Mouse (Mus musculus) stomach, embryonic 15.5 days (tissue): ENCODE data around the gene Acp6. TPM values are rescaled to one million over a fixed set of nuclear protein-coding genes. Genes with fewer than 3 reads are reported as not detected.
"Not testable (repeated sequence)": the region's sequence is repeated elsewhere in the genome, so short reads cannot be mapped to it uniquely, and the experiment has no call there.

Source experiments
- ATAC-seq: fragments of 200-750 bp; cut with Nextera tagmentation; 2 replicates; pipeline ENCODE4 v1.8.0; 2017; ENCODE audit warnings: low read depth, moderate number of reproducible peaks, moderate TSS enrichment; ENCODE audit not compliant: insufficient read depth, low FRiP score
- H3K27ac ChIP-seq: fragments of 300-500 bp; sonication (generic); 2 replicates; pipeline ENCODE4 v1.5.1; 2015; ENCODE audit warnings: mild to moderate bottlenecking, inconsistent platforms
- H3K27me3 ChIP-seq: fragments of 300-500 bp; sonication (generic); replicated peaks from 2 replicates; pipeline ENCODE4 v1.6.1; 2015; ENCODE audit warnings: inconsistent platforms
- H3K36me3 ChIP-seq: fragments of 300-500 bp; sonication (generic); 2 replicates; pipeline ENCODE4 v1.6.1; 2015; ENCODE audit warnings: inconsistent platforms
- H3K4me1 ChIP-seq: fragments of 300-500 bp; sonication (generic); 2 replicates; pipeline ENCODE4 v1.6.1; 2015; ENCODE audit warnings: inconsistent platforms
- H3K4me2 ChIP-seq: fragments of 300-500 bp; sonication (generic); 2 replicates; pipeline ENCODE4 v1.6.1; 2015; ENCODE audit warnings: mild to moderate bottlenecking, inconsistent platforms
- H3K4me3 ChIP-seq: fragments of 300-500 bp; sonication (generic); replicated peaks from 2 replicates; pipeline ENCODE4 v1.5.1; 2015; ENCODE audit warnings: inconsistent platforms
- H3K9ac ChIP-seq: fragments of 300-500 bp; sonication (generic); 2 replicates; pipeline ENCODE4 v1.6.1; 2015; ENCODE audit warnings: inconsistent platforms
- H3K9me3 ChIP-seq: fragments of 300-500 bp; sonication (generic); 2 replicates; pipeline ENCODE4 v1.6.1; 2016; ENCODE audit warnings: inconsistent platforms
- WGBS: fragments of 180-500 bp; shearing (Covaris S2); methylation state at CpG from one replicate; pipeline ENCODE4 v1.1.7; 2015; 5-methylcytosine and 5-hydroxymethylcytosine counted together
- polyA plus RNA-seq: library from polyadenylated mRNA; unstranded; fragments of >200 nt; fragmentation: Nextera tagmentation; extraction: Ambion mirVana; gene quantifications from 2 replicates; pipeline ENCODE4 v1.2.1, GENCODE M21; 2015

Gene Acp6
- polyA plus RNA-seq, result 46.9 and 50.7 TPM in 2 replicates

DNA sequence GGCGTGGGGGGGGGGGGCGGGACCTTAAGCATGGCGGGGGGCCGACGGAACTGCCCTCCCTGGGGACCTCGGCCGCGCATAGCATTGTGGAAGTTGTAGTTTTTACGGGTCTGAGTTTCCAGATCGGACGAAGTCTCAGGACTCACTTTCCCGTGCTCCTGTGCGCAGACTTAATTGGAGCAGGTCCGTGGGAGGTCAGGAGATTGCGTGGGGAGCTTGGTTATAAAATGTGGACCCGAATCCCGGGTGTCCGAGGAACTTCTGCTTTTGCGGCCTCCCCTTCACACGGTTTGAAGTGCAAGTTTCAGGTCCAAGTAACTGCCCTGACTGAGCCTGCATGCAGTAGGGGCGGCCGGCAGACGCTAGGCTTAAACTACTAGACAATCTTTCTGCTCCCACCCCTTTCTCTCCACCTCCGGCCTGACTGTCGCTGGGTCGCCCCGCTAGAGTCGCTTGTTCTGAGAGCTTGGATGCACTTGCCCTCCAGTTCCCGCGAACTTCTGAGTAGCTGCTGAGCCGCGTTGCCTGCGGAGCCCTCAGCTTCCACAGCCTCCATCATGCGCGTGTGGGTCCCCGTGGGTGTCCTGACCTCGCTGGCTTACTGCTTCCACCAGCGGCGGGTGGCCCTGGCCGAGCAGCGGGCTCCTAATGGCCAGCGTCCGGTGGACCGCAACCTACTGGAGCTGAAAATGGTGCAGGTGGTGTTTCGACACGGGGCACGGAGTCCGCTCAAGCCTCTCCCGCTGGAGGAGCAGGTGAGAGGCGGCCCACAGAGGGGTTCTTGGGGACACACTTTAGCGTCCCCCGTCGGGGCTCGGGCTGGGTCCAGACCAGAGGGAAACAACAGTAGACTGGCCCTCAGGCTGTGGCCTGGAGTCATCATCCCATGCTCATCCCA lies at the start of gene Acp6:
Gene Acp6 (plus strand): TSS at position 167 of the 898 bp plus-strand sequence.
- ATAC-seq, result peak; percentile 93
- 0 out of 2 replicates have a peak, but pooled peaks cover 4% of the 10 kb centered on the region for H3K4me1 ChIP-seq
- H3K4me3 ChIP-seq, result peak within 1 kb of the TSS; percentile 57
- H3K36me3 ChIP-seq, result no peaks in the 10 kb centered on the region
- peak within 1 kb of the TSS; percentile 61 for H3K4me2 ChIP-seq
- H3K9ac ChIP-seq, result peak within 1 kb of the TSS; percentile 27
- under 1% methylated on average over 54 of the region's 54 CpGs for WGBS
- no peaks in the 10 kb centered on the region for H3K9me3 ChIP-seq
- no peaks in the 10 kb centered on the region for H3K27me3 ChIP-seq
- peak within 1 kb of the TSS; percentile 79 for H3K27ac ChIP-seq

DNA sequence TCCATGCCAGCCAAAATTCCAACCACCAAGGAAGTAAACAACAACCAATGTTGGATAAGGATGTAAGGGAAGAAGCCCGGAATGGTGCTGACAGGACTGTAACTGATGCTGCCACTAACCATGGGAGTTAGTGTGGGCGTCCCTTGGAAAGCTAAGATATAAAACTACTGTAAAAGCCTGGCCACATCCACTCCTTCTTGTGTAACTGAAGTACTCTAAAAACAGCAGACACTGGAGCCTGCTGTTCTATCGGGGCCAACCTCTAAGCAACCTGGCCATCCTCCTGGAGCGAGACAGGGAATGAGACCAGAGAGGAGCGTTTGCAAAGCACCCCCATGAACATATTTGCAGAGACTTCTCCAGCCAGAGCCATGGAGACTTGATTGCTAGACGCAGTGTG lies 41.1 kb upstream of the Acp6 start:
- ATAC-seq, result no peak
- no peaks in the 10 kb centered on the region for H3K4me1 ChIP-seq
- H3K9ac ChIP-seq, result no peak overlapping the region
- H3K36me3 ChIP-seq, result no peaks in the 10 kb centered on the region
- no peaks in the 10 kb centered on the region for H3K27me3 ChIP-seq
- H3K27ac ChIP-seq, result no peak overlapping the region
- no peak overlapping the region for H3K4me3 ChIP-seq
- no peak overlapping the region for H3K4me2 ChIP-seq
- H3K9me3 ChIP-seq, result no peaks in the 10 kb centered on the region
- 86% methylated on average over 6 of the region's 6 CpGs for WGBS

DNA sequence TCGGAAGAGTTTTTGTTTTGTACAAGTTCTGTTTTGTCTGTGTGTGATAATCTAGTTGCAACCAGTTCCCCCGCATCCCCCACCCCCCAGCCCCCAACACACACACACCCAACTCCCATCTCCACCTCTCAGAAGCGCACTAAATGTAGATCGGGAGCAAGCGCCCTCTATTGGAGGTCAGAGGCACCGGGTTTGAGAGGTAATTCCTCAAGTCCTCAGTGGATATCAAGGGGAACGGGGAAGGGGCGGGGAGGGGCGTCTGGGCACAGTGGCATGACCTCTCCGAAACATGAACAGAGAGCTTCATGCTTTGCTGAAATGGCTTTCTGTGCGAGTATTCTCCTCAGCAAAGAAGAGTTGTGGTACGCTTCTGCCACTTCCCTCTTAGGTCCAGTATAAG lies 40.3 kb upstream of the Acp6 start:
- Histone ChIP-seq H3K9me3 (no peaks in the 10 kb centered on the region), H3K27me3 (no peaks in the 10 kb centered on the region), H3K4me3 (no peak overlapping the region), H3K27ac (no peak overlapping the region), H3K4me2 (no peak overlapping the region), H3K4me1 (no peaks in the 10 kb centered on the region), H3K36me3 (no peaks in the 10 kb centered on the region), H3K9ac (no peak overlapping the region)
- WGBS, result 60% methylated on average over 12 of the region's 12 CpGs
- ATAC-seq, result no peak

DNA sequence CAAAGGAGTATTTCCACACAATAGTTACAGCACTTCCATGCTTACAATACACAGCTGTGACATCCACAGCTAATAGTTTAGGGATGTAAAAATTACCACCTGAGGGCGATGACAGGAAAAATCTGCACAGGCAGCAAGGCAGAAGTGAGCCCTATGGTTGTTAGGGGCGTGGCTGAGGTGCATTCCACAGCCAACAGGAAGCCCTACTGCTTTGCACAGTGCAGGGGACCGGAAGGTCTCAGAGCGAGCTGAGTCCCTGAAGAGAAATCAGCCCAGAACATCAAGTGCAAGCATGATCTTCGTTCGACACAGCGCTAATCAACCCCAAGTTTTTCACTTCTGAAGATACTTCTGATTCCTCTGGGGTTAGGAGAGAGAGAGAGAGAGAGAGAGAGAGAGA lies 34.4 kb upstream of the Acp6 start:
- Histone ChIP-seq H3K4me2 (no peak overlapping the region), H3K4me1 (no peaks in the 10 kb centered on the region), H3K9ac (no peak overlapping the region), H3K27ac (no peak overlapping the region), H3K36me3 (no peaks in the 10 kb centered on the region), H3K27me3 (no peaks in the 10 kb centered on the region), H3K9me3 (no peaks in the 10 kb centered on the region), H3K4me3 (no peak overlapping the region)
- no peak for ATAC-seq
- 40% methylated on average over 7 of the region's 7 CpGs for whole genome bisulfite sequencing

DNA sequence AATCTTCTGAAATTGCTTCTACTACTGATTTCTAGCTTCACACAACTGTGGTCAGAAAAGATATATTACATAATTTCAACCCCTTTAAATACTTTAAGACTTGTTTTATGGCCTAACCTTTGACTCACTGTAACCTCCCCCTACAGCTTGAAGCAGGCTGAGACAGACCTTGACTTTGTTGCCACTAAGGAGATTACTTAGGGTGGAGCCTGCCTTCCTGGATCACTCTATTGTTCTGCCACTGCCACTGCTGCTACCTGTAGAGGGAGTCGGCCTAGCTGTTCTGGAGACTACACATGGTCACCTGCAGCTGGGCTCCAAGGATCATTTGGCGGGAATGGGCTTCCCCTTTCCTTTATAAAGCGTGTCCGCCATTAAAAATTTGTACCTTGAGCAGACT lies 29.2 kb upstream of the Acp6 start:
- WGBS, result 84% methylated on average over 4 of the region's 4 CpGs
- no peaks in the 10 kb centered on the region for H3K9me3 ChIP-seq
- H3K4me2 ChIP-seq, result no peak overlapping the region
- H3K36me3 ChIP-seq, result no peaks in the 10 kb centered on the region
- no peaks in the 10 kb centered on the region for H3K4me1 ChIP-seq
- H3K4me3 ChIP-seq, result no peak overlapping the region
- no peak overlapping the region for H3K27ac ChIP-seq
- ATAC-seq, result no peak
- H3K9ac ChIP-seq, result no peak overlapping the region
- no peaks in the 10 kb centered on the region for H3K27me3 ChIP-seq

DNA sequence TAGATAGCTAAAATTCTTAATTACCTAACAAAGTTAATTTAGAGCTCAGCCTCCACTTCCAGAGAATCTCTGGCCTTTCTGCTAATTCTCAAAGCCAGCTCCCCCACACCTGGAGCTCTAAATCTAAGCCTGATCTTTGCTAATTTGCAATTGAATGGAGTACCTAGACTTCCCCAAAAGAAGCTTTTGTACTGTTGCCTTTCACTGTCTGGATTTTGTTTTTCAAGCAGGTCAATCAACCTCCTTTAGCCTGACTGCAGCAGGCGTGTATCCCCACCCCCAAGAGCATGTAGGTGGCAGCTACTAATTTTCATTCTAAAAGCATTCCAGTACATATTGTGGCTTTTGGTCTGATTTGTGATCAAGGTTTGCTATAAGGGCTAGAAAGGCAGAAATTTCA lies 20.9 kb upstream of the Acp6 start:
- H3K9ac ChIP-seq, H3K9me3 ChIP-seq, H3K4me1 ChIP-seq, H3K4me2 ChIP-seq, H3K4me3 ChIP-seq, H3K27me3 ChIP-seq, H3K27ac ChIP-seq, ATAC-seq, H3K36me3 ChIP-seq: not testable (repeated sequence)
- WGBS, result 95% methylated on average over 1 of the region's 1 CpGs

DNA sequence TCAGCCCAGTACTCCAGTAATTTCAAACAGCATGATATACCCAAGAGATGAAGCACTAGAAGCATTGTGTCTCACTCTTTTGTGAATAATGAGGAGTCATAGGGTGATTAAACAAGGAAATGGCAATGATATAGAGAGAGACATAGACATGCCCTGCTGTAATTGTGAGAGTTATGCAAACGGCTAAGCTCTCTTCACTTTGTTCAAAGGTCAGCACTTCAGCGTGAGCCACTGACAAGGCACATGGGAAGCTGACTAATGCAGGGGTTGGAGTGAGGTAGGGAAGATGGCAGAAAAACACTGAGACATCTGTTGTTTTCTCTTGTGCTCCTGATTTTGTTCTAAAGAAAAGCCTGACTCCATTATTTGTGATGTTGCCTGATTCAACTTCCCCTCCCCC lies 7.5 kb upstream of the Acp6 start:
- Histone ChIP-seq H3K27ac (no peak overlapping the region), H3K27me3 (no peaks in the 10 kb centered on the region), H3K9ac (no peak overlapping the region), H3K4me3 (no peak overlapping the region), H3K4me2 (no peak overlapping the region), H3K4me1 (no peaks in the 10 kb centered on the region), H3K9me3 (no peaks in the 10 kb centered on the region), H3K36me3 (no peaks in the 10 kb centered on the region)
- 54% methylated on average over 2 of the region's 2 CpGs for WGBS
- no peak for ATAC-seq

DNA sequence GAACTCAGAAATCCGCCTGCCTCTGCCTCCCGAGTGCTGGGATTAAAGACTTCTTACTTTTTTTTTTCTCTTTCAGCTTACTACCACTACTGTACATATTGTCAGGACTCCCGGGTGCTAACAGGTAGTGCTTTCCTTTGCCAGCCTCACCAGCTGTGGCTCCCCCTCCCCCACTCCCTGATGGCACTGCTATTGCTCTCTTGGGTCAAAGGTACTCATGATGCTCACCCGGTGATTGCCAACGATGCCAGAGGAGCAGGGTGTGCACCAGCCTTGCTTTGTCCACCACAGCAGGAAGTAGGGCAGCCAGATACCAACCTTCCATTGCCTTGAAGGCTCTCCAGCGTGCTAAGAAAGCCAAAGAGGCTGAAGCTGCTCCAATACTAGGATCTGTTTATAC lies 2.1 kb upstream of the Acp6 start:
- H3K9ac ChIP-seq, result no peak overlapping the region
- 0 out of 2 replicates have a peak, but pooled peaks cover 4% of the 10 kb centered on the region for H3K4me1 ChIP-seq
- ATAC-seq, result no peak
- H3K36me3 ChIP-seq, result no peaks in the 10 kb centered on the region
- H3K4me2 ChIP-seq, result no peak overlapping the region
- H3K27me3 ChIP-seq, result no peaks in the 10 kb centered on the region
- no peak overlapping the region for H3K4me3 ChIP-seq
- H3K9me3 ChIP-seq, result no peaks in the 10 kb centered on the region
- no peak overlapping the region for H3K27ac ChIP-seq
- WGBS, result 88% methylated on average over 6 of the region's 6 CpGs

DNA sequence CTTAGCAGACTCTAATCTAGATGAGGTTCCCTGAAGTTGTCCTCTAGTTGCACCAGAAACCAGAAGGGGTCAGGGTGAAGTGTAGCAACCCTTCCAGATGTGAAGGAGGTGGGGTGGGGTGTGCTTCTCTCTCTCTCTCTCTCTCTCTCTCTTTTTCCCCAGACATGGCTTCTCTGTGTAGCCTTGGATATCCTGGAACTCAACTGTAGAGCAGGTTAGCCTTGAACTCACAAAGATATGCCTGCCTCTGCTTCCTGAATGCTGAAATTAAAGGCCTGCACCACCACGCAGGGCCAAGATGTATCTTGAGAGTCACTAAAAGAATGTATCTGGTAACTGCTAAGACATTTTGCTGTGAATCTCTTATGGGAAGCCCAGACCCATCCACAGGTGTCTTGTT lies 1.3 kb upstream of the Acp6 start:
- no peak for ATAC-seq
- Histone ChIP-seq H3K4me3 (no peak overlapping the region), H3K9ac (no peak overlapping the region), H3K27ac (no peak overlapping the region), H3K27me3 (no peaks in the 10 kb centered on the region), H3K36me3 (no peaks in the 10 kb centered on the region), H3K4me1 (0 out of 2 replicates have a peak, but pooled peaks cover 4% of the 10 kb centered on the region), H3K4me2 (peak overlapping the region; percentile 61; the same call in 1 of the 2 replicates), H3K9me3 (no peaks in the 10 kb centered on the region)
- 91% methylated on average over 1 of the region's 1 CpGs for WGBS

DNA sequence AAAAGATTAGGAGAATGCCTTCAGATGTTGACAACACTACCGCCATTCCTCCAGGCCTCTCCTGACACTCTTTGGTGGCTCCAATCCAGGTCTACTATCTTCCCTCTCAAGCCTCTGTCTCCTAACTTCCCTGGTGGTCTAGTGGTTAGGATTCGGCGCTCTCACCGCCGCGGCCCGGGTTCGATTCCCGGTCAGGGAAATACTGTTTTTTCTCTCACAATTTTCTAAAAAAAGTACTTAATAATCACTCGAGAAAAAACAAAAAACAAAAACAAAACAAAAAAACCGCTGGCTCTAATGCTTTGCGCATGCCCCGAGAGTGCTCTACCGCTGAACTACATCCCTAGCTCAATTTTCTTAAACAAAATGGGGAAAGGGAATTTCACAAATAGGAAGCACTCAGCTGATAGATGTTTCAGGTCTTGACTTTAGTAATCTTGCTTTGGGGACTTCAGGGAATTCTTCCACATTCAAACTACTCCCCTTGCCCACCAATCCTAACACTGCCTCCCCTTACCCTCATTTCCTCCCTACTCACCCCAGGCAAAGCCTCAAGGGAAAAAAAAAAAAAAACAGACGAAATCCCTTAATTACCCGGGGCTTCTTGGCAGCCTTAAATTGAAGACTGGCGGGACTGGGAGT lies 498 bp upstream of the Acp6 start:
- Histone ChIP-seq H3K27ac (peak overlapping the region; percentile 79), H3K4me2 (peak overlapping the region; percentile 61), H3K9me3 (no peaks in the 10 kb centered on the region), H3K4me3 (peak overlapping the region; percentile 57), H3K9ac (no peak overlapping the region), H3K27me3 (no peaks in the 10 kb centered on the region), H3K36me3 (no peaks in the 10 kb centered on the region), H3K4me1 (0 out of 2 replicates have a peak, but pooled peaks cover 4% of the 10 kb centered on the region)
- 1% methylated on average over 17 of the region's 17 CpGs for WGBS
- ATAC-seq, result 0 out of 2 replicates have a peak, but pooled peaks have one; percentile 15

DNA sequence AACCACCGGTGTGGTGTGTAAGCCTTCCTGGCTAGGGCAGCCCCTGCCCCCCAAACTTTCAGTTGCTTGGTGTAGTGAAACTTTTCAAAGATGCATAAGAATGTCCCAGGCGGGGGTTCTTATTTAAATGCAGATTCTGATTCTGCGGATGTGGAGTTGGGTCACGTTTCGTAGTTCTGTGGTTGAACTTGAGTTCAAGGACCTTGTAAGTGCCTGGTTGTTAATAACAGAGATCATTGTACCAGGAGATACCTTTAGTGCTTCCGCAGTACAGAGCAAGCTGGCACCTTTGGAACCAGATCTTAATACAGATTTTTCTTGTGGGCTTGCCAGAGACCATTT lies 903 bp downstream of the Acp6 start:
- peak overlapping the region; percentile 79; the same call in 1 of the 2 replicates for H3K27ac ChIP-seq
- H3K4me2 ChIP-seq, result peak overlapping the region; percentile 61
- H3K4me3 ChIP-seq, result peak overlapping the region; percentile 57
- 0 out of 2 replicates have a peak, but pooled peaks cover 4% of the 10 kb centered on the region for H3K4me1 ChIP-seq
- no peaks in the 10 kb centered on the region for H3K36me3 ChIP-seq
- WGBS, result 16% methylated on average over 6 of the region's 6 CpGs
- peak overlapping the region; percentile 27 for H3K9ac ChIP-seq
- H3K9me3 ChIP-seq, result no peaks in the 10 kb centered on the region
- no peak for ATAC-seq
- no peaks in the 10 kb centered on the region for H3K27me3 ChIP-seq

DNA sequence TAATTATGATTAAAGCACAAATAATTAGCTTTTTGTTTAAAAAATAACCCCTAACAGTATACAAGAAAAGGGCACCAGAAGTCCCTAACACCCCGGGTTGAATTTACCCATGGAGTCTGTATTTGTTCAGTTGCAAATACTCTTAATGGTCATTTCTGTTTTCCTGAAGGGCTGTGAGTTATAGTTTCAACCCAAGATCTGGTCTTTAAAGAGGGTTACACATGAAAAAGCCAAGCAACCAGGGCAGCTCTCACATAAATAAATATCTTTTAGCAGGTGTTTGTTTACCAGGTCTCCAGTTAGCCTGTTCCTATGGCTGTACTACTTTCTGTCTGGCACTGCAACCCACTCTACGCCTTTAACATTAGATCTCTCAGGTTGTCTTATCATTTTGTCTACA lies 1.4 kb downstream of the Acp6 start:
- 0 out of 2 replicates have a peak, but pooled peaks cover 4% of the 10 kb centered on the region for H3K4me1 ChIP-seq
- ATAC-seq, result no peak
- no peaks in the 10 kb centered on the region for H3K36me3 ChIP-seq
- peak overlapping the region; percentile 61 for H3K4me2 ChIP-seq
- H3K9ac ChIP-seq, result no peak overlapping the region
- H3K27ac ChIP-seq, result no peak overlapping the region
- H3K4me3 ChIP-seq, result 0 out of 2 replicates have a peak overlapping the region, but pooled peaks have one; percentile 5
- no peaks in the 10 kb centered on the region for H3K27me3 ChIP-seq
- 68% methylated on average over 2 of the region's 2 CpGs for WGBS
- H3K9me3 ChIP-seq, result no peaks in the 10 kb centered on the region
